Mouse (Mus musculus) MEL (cell line): ENCODE measurements at regions not wholly inside any gene's neighbourhood (a gene's known extent, or its start where the extent isn't known, plus 50 kb on each side); places are given as distances from the start of the nearest gene placed in this dataset.

Experiments used
- DNase-seq: peaks from one replicate; pipeline ENCODE4 v3.0.0; 2011; ENCODE audit warnings: low read depth, low spot score
- H3K27ac ChIP-seq: 2 replicates; pipeline ENCODE4 v1.5.1; 2012; ENCODE audit warnings: low read depth, mild to moderate bottlenecking, control low read depth, low read length, moderate library complexity; ENCODE audit not compliant: control insufficient read depth
- H3K27me3 ChIP-seq, 2 experiments: fragments of 150-350 bp in 1 of 2; sonication (generic) in 1 of 2; 2 replicates each; pipeline ENCODE4 v1.6.1; 2012; ENCODE audit warnings: low read length in 2 of 2, mild to moderate bottlenecking in 2 of 2, improper control_type of control experiment in 1 of 2, moderate library complexity in 1 of 2; ENCODE audit not compliant: insufficient read depth in 2 of 2, control insufficient read depth in 1 of 2
- H3K36me3 ChIP-seq, 2 experiments: 2 replicates each; pipeline ENCODE4 v1.6.1; 2012 to 2014; ENCODE audit warnings: low read length in 2 of 2, improper control_type of control experiment in 1 of 2, inconsistent platforms in 1 of 2, mild to moderate bottlenecking in 1 of 2; ENCODE audit not compliant: insufficient read depth in 2 of 2, control insufficient read depth in 1 of 2
- H3K4me1 ChIP-seq, 2 experiments: fragments of 150-350 bp in 1 of 2; sonication (generic) in 1 of 2; 2 replicates each; pipeline ENCODE4 v1.6.1; 2012; ENCODE audit warnings: low read length in 2 of 2, improper control_type of control experiment in 1 of 2, mild to moderate bottlenecking in 1 of 2; ENCODE audit not compliant: insufficient read depth in 2 of 2, control insufficient read depth in 1 of 2
- H3K4me3 ChIP-seq, 2 experiments: fragments of 150-350 bp in 1 of 2; sonication (generic) in 1 of 2; 2 replicates each; pipeline ENCODE4 v1.5.1; 2012; ENCODE audit warnings: low read depth in 2 of 2, low read length in 2 of 2, mild to moderate bottlenecking in 2 of 2, moderate library complexity in 2 of 2, control low read depth in 1 of 2, improper control_type of control experiment in 1 of 2; ENCODE audit not compliant: control insufficient read depth in 1 of 2, insufficient read depth in 1 of 2
- H3K79me2 ChIP-seq: 2 replicates; pipeline ENCODE4 v1.6.1; 2012; ENCODE audit warnings: mild to moderate bottlenecking, low read length, moderate library complexity; ENCODE audit not compliant: control insufficient read depth, poor library complexity, insufficient read depth
- H3K9ac ChIP-seq: 2 replicates; pipeline ENCODE4 v1.6.1; 2012; ENCODE audit warnings: low read depth, mild to moderate bottlenecking, control low read depth, low read length, moderate library complexity; ENCODE audit not compliant: control insufficient read depth, poor library complexity, severe bottlenecking
- H3K9me3 ChIP-seq: fragments of 150-350 bp; sonication (generic); replicated peaks from 2 replicates; pipeline ENCODE4 v1.6.1; 2012; ENCODE audit warnings: mild to moderate bottlenecking, low read length, improper control_type of control experiment, moderate library complexity; ENCODE audit not compliant: insufficient read depth
- CHD1 ChIP-seq: IDR thresholded peaks from 2 replicates; pipeline ENCODE4 v1.6.1; 2012; ENCODE audit warnings: low read depth, mild to moderate bottlenecking, inconsistent platforms, low read length, improper control_type of control experiment
- CHD2 ChIP-seq: IDR thresholded peaks from 2 replicates; pipeline ENCODE4 v1.6.1; 2011; ENCODE audit warnings: low read length, improper control_type of control experiment
- CTCF ChIP-seq, 3 experiments: IDR thresholded peaks in 2 of 3; conservative IDR thresholded peaks in 1 of 3; 2 replicates each; pipeline ENCODE4 v1.5.1; 2011 to 2012; ENCODE audit warnings: low read length in 3 of 3, low read depth in 2 of 3, mild to moderate bottlenecking in 2 of 3, improper control_type of control experiment in 1 of 3, inconsistent platforms in 1 of 3, mixed read lengths in 1 of 3, moderate library complexity in 1 of 3; ENCODE audit not compliant: control insufficient read depth in 1 of 3, insufficient read depth in 1 of 3, poor library complexity in 1 of 3, severe bottlenecking in 1 of 3
- E2F4 ChIP-seq: IDR thresholded peaks from 2 replicates; pipeline ENCODE4 v1.6.1; 2011; ENCODE audit warnings: low read depth, low read length, improper control_type of control experiment, borderline replicate concordance
- ELF1 ChIP-seq: IDR thresholded peaks from 2 replicates; pipeline ENCODE4 v1.6.1; 2014; ENCODE audit warnings: low read depth, mild to moderate bottlenecking, inconsistent platforms, low read length, improper control_type of control experiment, moderate library complexity
- EP300 ChIP-seq, 2 experiments: IDR thresholded peaks; 2 replicates each; pipeline ENCODE4 v1.6.1; 2011; ENCODE audit warnings: improper control_type of control experiment in 2 of 2, low read length in 2 of 2, low read depth in 1 of 2, mild to moderate bottlenecking in 1 of 2
- GABPA ChIP-seq: IDR thresholded peaks from 2 replicates; pipeline ENCODE4 v1.6.1; 2012; ENCODE audit warnings: low read depth, mild to moderate bottlenecking, inconsistent platforms, low read length, improper control_type of control experiment, moderate library complexity
- HCFC1 ChIP-seq: IDR thresholded peaks from 2 replicates; pipeline ENCODE4 v1.6.1; 2012; ENCODE audit warnings: low read depth, mild to moderate bottlenecking, inconsistent platforms, low read length, improper control_type of control experiment, moderate library complexity
- JUND ChIP-seq: IDR thresholded peaks from 2 replicates; pipeline ENCODE4 v1.6.1; 2011; ENCODE audit warnings: low read depth, mild to moderate bottlenecking, improper control_type of control experiment, low read length
- KAT2A ChIP-seq: conservative IDR thresholded peaks from 2 replicates; pipeline ENCODE4 v1.6.1; 2012; ENCODE audit warnings: low read depth, low read length, improper control_type of control experiment, inconsistent platforms
- MAFK ChIP-seq: IDR thresholded peaks from 2 replicates; pipeline ENCODE4 v1.6.1; 2011; ENCODE audit warnings: low read depth, mild to moderate bottlenecking, low read length, improper control_type of control experiment, borderline replicate concordance
- MAX ChIP-seq: IDR thresholded peaks from 2 replicates; pipeline ENCODE4 v1.6.1; 2011; ENCODE audit warnings: low read length, improper control_type of control experiment
- NRF1 ChIP-seq: IDR thresholded peaks from 2 replicates; pipeline ENCODE4 v1.6.1; 2014; ENCODE audit warnings: low read depth, mild to moderate bottlenecking, inconsistent platforms, low read length, improper control_type of control experiment, moderate library complexity; ENCODE audit not compliant: poor library complexity, insufficient read depth, severe bottlenecking
- POLR2A ChIP-seq, 2 experiments: IDR thresholded peaks; 2 replicates each; pipeline ENCODE4 v1.6.1; 2011 to 2012; ENCODE audit warnings: low read length in 2 of 2, mild to moderate bottlenecking in 2 of 2, control low read depth in 1 of 2, improper control_type of control experiment in 1 of 2, low read depth in 1 of 2, moderate library complexity in 1 of 2; ENCODE audit not compliant: control insufficient read depth in 1 of 2, insufficient read depth in 1 of 2, poor library complexity in 1 of 2
- RAD21 ChIP-seq: IDR thresholded peaks from 2 replicates; pipeline ENCODE4 v1.6.1; 2011; ENCODE audit warnings: mild to moderate bottlenecking, low read depth, low read length, improper control_type of control experiment
- RCOR1 ChIP-seq: IDR thresholded peaks from 2 replicates; pipeline ENCODE4 v1.6.1; 2012; ENCODE audit warnings: low read depth, mild to moderate bottlenecking, inconsistent platforms, low read length, improper control_type of control experiment
- SIN3A ChIP-seq: IDR thresholded peaks from 2 replicates; pipeline ENCODE4 v1.6.1; 2012; ENCODE audit warnings: low read length, improper control_type of control experiment, inconsistent platforms
- SMC3 ChIP-seq: IDR thresholded peaks from 2 replicates; pipeline ENCODE4 v1.6.1; 2011; ENCODE audit warnings: low read depth, low read length, improper control_type of control experiment
- TBP ChIP-seq: IDR thresholded peaks from 2 replicates; pipeline ENCODE4 v1.8.0; 2011; ENCODE audit warnings: low read depth, low read length, improper control_type of control experiment
- TCF12 ChIP-seq: IDR thresholded peaks from 2 replicates; pipeline ENCODE4 v1.6.1; 2014; ENCODE audit warnings: low read depth, mild to moderate bottlenecking, inconsistent platforms, low read length, improper control_type of control experiment, moderate library complexity
- UBTF ChIP-seq: IDR thresholded peaks from 2 replicates; pipeline ENCODE4 v1.6.1; 2012; ENCODE audit warnings: low read depth, mild to moderate bottlenecking, inconsistent platforms, low read length, improper control_type of control experiment, moderate library complexity, borderline replicate concordance; ENCODE audit not compliant: insufficient read depth
- USF2 ChIP-seq, 2 experiments: IDR thresholded peaks; 2 replicates each; pipeline ENCODE4 v1.6.1; 2011 to 2012; ENCODE audit warnings: improper control_type of control experiment in 2 of 2, low read length in 2 of 2, borderline replicate concordance in 1 of 2, inconsistent platforms in 1 of 2, low read depth in 1 of 2, mild to moderate bottlenecking in 1 of 2; ENCODE audit not compliant: insufficient read depth in 1 of 2
- ZKSCAN1 ChIP-seq: IDR thresholded peaks from 2 replicates; pipeline ENCODE4 v1.6.1; 2012; ENCODE audit warnings: low read depth, mild to moderate bottlenecking, inconsistent platforms, low read length, improper control_type of control experiment, moderate library complexity
- ZMIZ1 ChIP-seq: IDR thresholded peaks from 2 replicates; pipeline ENCODE4 v1.6.1; 2012; ENCODE audit warnings: low read depth, mild to moderate bottlenecking, inconsistent platforms, low read length, improper control_type of control experiment, moderate library complexity
- ZNF384 ChIP-seq: IDR thresholded peaks from 2 replicates; pipeline ENCODE4 v1.6.1; 2012; ENCODE audit warnings: low read depth, mild to moderate bottlenecking, inconsistent platforms, low read length, improper control_type of control experiment

DNA sequence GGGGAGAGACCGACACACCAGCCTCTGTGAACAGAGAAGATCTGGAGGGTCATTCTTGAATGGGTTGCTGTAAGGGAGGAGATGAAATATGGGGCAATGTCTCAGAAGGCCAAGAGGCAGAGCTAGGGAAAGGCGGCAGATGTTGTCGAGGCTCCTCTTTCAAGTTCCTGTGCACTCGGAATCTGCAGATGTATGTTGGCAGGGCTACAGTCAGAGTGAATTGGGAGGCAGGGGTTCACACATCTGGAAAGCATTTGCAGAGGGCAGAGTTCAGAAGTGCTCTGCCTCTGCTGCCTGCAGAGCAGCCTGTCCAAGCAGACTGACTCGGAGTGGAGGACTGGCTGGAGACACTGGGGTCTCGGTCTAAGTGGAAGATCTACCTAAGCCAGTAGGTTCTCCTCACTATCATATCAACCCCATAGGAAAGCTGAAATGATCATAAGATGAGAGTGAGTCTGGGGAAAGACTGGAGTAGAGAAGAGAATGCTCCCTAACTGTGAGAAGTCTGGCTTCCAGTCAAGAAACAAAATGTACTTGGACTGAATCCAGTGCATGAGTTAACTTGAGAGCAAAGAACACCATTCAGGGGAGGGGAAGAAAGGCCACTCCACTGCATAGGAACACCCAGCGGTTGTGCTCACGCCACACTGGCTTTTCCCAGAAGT, 68.1 kb upstream of the Cd180 start:
- H3K27ac ChIP-seq: no peak overlapping the region
- TF ChIP-seq TCF12: no peak
- no peak for TF ChIP-seq CHD2
- TF ChIP-seq E2F4: no peak
- no peak for TF ChIP-seq ZKSCAN1
- no peak for TF ChIP-seq JUND
- no peak for TF ChIP-seq CHD1
- TF ChIP-seq SIN3A: no peak
- TF ChIP-seq SMC3: no peak
- TF ChIP-seq RCOR1: no peak
- no peak for TF ChIP-seq ZMIZ1
- TF ChIP-seq CTCF (IDR thresholded peaks at IDR 0.05 in 2 of 3, conservative IDR thresholded peaks at IDR 0.05 in 1 of 3; ENCODE audit: control insufficient read depth in 1 of 3, insufficient read depth in 1 of 3, low read depth in 2 of 3, low read length in 3 of 3, poor library complexity in 1 of 3, severe bottlenecking in 1 of 3): no peak
- TF ChIP-seq MAFK: no peak
- TF ChIP-seq ZNF384: no peak
- no peak for TF ChIP-seq USF2 (IDR thresholded peaks at IDR 0.05; ENCODE audit: borderline replicate concordance in 1 of 2, insufficient read depth in 1 of 2, low read depth in 1 of 2, low read length in 2 of 2)
- no peak for TF ChIP-seq EP300 (IDR thresholded peaks at IDR 0.05; ENCODE audit: low read depth in 1 of 2, low read length in 2 of 2)
- TF ChIP-seq ELF1: no peak
- TF ChIP-seq POLR2A (IDR thresholded peaks at IDR 0.05; ENCODE audit: control insufficient read depth in 1 of 2, insufficient read depth in 1 of 2, low read depth in 1 of 2, low read length in 2 of 2, poor library complexity in 1 of 2): no peak
- TF ChIP-seq NRF1: no peak
- no peak for TF ChIP-seq MAX
- TF ChIP-seq GABPA: no peak
- TF ChIP-seq, all 39 proteins: peak for 0

GRCm38 (mm10) chr13:102625836-102626340, 67.5 kb upstream of the Cd180 start:
- Histone ChIP-seq H3K4me1 (no peaks in the 10 kb centered on the region), H3K27me3 (no peaks in the 10 kb centered on the region; a peak in 1 of 4 replicates), H3K27ac (no peak overlapping the region), H3K9ac (no peak overlapping the region), H3K4me3 (no peak overlapping the region), H3K79me2 (no peaks in the 10 kb centered on the region), H3K36me3 (no peaks in the 10 kb centered on the region), H3K9me3 (no peaks in the 10 kb centered on the region)
- TF ChIP-seq HCFC1 (no peak), RAD21 (no peak), KAT2A (no peak), TBP (no peak), JUND (no peak), UBTF (no peak), POLR2A (IDR thresholded peaks at IDR 0.05; ENCODE audit: control insufficient read depth in 1 of 2, insufficient read depth in 1 of 2, low read depth in 1 of 2, low read length in 2 of 2, poor library complexity in 1 of 2) (no peak)
- DNase-seq: no peak

More for the DNA sequence above, 68.1 kb upstream of the Cd180 start:
- Histone ChIP-seq H3K4me3 (no peak overlapping the region), H3K27me3 (no peaks in the 10 kb centered on the region; a peak in 1 of 4 replicates), H3K36me3 (no peaks in the 10 kb centered on the region), H3K9ac (no peak overlapping the region), H3K79me2 (no peaks in the 10 kb centered on the region), H3K4me1 (no peaks in the 10 kb centered on the region), H3K9me3 (no peaks in the 10 kb centered on the region)
- DNase-seq: no peak
